Mouse (Mus musculus): ENCODE data around the gene Gas2l3.

Gene Gas2l3

DNA sequence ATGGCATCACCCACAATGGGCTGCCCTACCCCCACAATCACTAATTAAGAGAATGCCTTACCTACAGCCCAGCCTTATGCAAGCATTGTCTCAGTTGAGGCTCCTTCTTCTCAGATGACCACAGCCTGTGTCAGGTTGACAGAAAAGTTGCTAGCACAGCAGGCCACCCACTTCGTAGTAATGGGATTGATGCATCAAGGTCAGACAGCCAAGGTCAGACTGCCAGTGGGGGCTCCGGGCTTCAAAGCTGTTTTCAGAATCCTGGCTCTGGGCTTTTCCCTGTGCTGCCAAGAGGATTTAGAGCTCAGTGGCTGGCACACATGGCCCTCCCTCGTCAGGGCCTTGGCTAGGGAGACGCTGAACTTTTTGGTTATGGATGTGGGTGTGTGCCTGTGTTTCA, 51.1 kb downstream of the Gas2l3 start:
- DNase-seq: no peak

DNA sequence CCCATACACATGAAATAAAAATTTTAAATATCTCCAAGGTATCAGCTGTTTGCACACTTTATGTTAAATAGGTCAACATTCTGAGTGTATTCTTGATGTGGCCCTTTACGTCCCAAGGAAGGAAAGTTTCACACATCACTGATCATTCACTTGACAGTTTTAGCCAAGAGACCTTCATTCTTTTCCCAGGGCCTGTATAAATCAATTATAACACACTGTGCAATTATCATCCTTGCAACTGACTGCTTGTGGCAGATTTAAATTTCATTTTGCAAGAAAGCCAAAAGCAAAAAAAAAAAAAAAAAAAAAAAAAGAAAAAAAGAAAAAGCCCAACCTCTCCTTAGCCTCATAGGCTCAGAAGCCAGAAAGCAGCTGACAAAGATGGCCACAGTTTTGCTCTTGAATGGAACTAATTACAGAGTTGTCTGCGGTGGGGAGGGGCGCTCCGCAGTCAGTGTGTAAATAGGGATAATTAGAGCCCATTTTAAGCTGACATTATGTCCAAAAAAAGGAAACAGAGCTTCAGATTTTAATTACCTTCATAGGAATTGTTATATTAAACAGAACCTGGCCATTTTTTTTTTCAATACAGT, 52.1 kb downstream of the Gas2l3 start:
- DNase-seq: no peak

DNA sequence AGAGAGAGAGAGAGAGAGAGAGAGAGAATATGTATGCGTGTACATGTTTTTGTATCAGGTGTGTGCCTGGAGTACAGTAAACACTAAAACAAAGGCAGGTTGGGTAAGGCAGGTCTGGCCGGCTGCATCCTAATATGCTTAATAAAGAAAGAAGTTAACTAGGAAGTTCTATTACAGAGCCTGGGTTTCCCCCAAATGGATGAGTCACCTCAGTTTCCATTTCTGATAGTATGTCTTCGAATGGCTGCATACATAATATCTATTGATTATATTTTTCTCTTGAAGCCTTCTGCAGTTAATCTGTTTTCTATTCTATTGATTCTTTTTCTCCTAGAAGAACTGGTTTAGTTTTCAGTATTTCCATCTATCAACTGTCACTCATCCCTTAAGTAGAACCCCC, 57.3 kb downstream of the Gas2l3 start:
- no peak for DNase-seq

DNA sequence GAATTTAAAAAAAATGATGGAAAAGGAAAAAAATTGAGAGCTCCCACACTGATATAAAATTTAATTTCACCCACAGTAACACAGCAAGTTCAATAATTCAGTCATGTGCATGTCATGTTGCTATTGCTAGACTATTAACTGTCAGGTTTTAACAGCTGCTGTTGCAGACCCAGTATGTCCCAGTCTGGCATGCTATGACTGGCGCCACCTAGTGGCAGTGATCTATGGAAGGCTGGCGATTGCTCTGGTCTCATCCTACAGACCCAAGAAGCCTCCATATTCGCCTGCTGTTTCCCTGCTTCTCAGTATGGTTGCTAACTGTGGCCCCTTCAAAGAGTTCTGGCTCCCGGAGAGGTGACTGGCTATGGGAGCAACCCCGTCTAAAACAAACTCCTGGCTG, 60.3 kb downstream of the Gas2l3 start:
- DNase-seq: peak; percentile 63 to 68

DNA sequence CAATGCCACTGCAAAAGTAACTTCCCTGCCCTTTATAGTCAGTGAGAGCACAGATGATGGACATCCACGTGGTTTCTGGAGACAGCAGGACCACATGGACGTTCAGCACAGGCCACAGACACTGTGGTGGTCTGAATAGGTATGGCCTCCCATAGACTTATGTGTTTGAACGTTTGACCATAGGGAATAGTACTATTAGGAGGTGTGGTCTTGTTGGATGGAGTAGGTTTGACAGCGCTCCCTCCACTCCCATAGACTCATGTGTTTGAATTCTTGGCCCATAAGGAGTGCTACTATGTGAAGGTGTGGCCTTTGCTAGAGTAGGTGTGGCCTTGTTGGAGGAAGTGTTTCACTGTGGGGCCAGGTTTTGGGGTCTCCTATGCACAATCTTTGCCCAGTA, 66.0 kb downstream of the Gas2l3 start:
- no peak for DNase-seq

DNA sequence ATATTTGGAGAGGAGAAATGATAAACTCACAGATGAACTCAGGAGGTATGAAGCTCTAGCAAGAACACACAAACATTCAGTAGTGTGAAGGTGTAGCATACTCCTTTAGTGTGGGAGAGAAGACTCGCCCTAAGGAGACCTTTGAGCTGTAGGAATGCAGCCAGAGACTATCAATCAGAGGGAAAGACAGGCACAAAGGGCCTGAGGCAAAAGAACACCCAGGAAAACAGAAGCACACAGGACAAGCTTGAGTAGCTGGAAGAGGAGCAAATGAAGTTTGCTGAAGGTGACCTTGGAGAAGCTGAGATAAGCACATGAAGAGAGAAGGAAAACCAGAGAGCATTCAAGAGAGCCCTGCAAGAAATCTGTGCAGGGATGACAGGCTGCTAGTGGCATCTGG, 73.7 kb downstream of the Gas2l3 start:
- DNase-seq: no peak

DNA sequence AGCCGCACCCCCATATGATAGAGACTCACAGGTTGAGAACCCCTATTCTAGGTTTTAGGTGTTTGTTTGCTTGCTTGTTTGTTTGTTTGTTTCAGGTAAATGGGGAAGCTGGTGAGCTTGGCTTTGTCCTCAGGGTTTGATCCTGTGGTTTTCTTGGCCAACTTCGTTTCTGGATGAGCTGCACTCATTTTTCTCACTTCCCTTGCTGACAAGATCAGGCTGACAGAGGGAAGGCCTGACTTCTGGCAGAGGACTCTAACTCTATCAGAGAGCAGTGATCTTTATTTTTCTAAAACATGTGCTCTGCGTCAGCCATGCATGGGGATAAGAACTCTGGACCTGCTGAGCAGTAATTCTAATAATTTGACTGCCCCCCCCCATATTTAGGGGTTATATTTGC, 84.8 kb downstream of the Gas2l3 start:
- DNase-seq: no peak

Data from thymus, postnatal 36 days (tissue).